Mouse (Mus musculus) myocyte (in vitro differentiated cells): Measurements from ENCODE around the gene Cdh5. TPM values are rescaled to one million over a fixed set of nuclear protein-coding genes. Genes with fewer than 3 reads are reported as not detected.

ENCODE experiments used
- H3K27me3 ChIP-seq: one replicate; pipeline ENCODE4 v1.6.1; 2011; ENCODE audit not compliant: control insufficient read depth, insufficient read depth, insufficient read length
- H3K36me3 ChIP-seq: one replicate; pipeline ENCODE4 v1.6.1; 2011; ENCODE audit not compliant: control insufficient read depth, insufficient read depth
- H3K4me2 ChIP-seq: one replicate; pipeline ENCODE4 v1.6.1; 2011; ENCODE audit warnings: low read depth, control low read depth
- H3K4me3 ChIP-seq: one replicate; pipeline ENCODE4 v1.5.1; 2011; ENCODE audit warnings: mild to moderate bottlenecking, control low read depth, moderate library complexity
- H3K79me2 ChIP-seq: one replicate; pipeline ENCODE4 v1.6.1; 2011; ENCODE audit not compliant: control insufficient read depth, insufficient read depth
- H3ac ChIP-seq: one replicate; pipeline ENCODE4 v1.6.1; 2011; ENCODE audit not compliant: control insufficient read depth, insufficient read length
- MYOD1 ChIP-seq, 3 experiments: IDR thresholded peaks; one replicate each; pipeline ENCODE4 v1.6.1; 2011; ENCODE audit warnings: control low read depth in 2 of 3, low read depth in 2 of 3, mild to moderate bottlenecking in 2 of 3, moderate library complexity in 1 of 3; ENCODE audit not compliant: insufficient read length in 2 of 3, control insufficient read depth in 1 of 3
- MYOG ChIP-seq, 3 experiments: IDR thresholded peaks; one replicate each; pipeline ENCODE4 v1.6.1; 2011; ENCODE audit warnings: control low read depth in 2 of 3, low read depth in 2 of 3, mild to moderate bottlenecking in 2 of 3; ENCODE audit not compliant: insufficient read length in 2 of 3, control insufficient read depth in 1 of 3, insufficient read depth in 1 of 3
- REST ChIP-seq: IDR thresholded peaks from one replicate; pipeline ENCODE4 v1.6.1; 2011; ENCODE audit warnings: mild to moderate bottlenecking, control low read depth, moderate library complexity; ENCODE audit not compliant: insufficient read depth, insufficient read length
- SRF ChIP-seq: IDR thresholded peaks from one replicate; pipeline ENCODE4 v1.6.1; 2011; ENCODE audit warnings: low read depth; ENCODE audit not compliant: control insufficient read depth, insufficient read length
- TCF3 ChIP-seq: IDR thresholded peaks from one replicate; pipeline ENCODE4 v1.6.1; 2011; ENCODE audit warnings: low read depth, control low read depth; ENCODE audit not compliant: insufficient read length
- polyA plus RNA-seq: library from polyadenylated mRNA; unstranded; fragments of >200 nt; fragmentation: generic; extraction: Trizol; gene quantifications from one replicate; pipeline ENCODE4 v1.2.1, GENCODE M21; 2012; ENCODE audit warnings: missing spikeins

The Cdh5 gene
- polyA plus RNA-seq, 1 experiment = 0.11 TPM

DNA sequence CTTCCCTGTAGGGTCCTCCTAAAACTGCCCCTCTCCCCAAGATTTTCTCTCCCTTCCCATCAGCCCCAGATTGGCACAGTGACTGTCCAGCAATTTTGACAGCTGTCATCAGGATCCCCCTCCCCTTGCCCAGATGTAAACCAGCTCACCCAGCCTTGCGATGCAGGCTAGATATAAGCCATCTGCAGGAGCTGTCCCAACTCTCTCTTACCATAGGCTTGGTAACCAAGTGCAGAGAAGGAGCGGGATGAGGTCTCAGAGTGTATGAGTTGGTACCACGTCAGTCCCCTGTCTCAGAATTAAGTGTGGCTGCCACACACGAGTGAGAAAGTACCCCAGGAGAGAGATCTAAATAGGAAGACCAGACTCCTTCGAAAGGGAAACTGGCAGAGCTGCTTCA is 87.0 kb downstream of the Cdh5 start:
- no peak overlapping the region for H3K4me2 ChIP-seq
- H3K27me3 ChIP-seq = no peaks in the 10 kb centered on the region
- no peak overlapping the region for H3K4me3 ChIP-seq
- no peaks in the 10 kb centered on the region for H3K36me3 ChIP-seq
- H3K79me2 ChIP-seq = no peaks in the 10 kb centered on the region
- TF ChIP-seq SRF (no peak), REST (no peak), MYOD1 (IDR thresholded peaks at IDR 0.05; ENCODE audit: control insufficient read depth in 1 of 3, insufficient read length in 2 of 3, low read depth in 2 of 3) (no peak)
- H3ac ChIP-seq = no peak overlapping the region

DNA sequence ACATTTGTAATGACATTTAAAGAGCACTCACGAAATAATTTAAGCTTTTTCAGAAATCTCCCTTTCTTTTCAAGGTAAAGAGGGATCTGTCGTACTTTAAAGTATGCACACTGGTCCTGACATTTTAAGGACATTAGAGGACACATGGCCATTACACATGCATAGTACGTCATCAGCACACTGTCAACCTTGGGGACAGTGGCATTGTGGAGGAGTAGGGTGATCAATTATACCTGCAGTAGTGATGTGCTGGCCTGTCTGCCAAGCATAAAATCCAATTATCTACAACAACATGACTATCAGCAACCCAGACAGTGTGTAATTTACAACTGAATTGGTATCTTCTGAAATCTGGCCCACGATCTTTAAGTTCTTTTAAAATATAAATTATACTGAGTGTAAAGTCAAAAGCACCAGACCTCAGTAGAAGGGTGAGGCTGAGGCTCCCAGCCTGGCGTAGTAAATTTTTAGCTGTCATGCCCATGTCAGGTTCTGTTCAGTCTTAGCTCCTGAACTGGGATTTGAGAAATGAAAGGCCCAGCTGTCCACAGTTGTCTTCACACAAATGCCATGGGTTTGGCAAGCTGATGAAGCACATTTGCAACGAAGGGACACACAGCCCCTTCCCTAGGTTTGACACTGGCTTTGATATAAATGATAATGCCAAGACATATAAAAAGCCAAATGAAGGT is 89.5 kb downstream of the Cdh5 start:
- Histone ChIP-seq H3K36me3 (no peaks in the 10 kb centered on the region), H3K4me3 (no peak overlapping the region), H3K4me2 (peak overlapping the region; percentile 65), H3K79me2 (no peaks in the 10 kb centered on the region), H3ac (no peak overlapping the region), H3K27me3 (no peaks in the 10 kb centered on the region)
- no peak for TF ChIP-seq TCF3
- TF ChIP-seq MYOG (IDR thresholded peaks at IDR 0.05; ENCODE audit: control insufficient read depth in 1 of 3, insufficient read depth in 1 of 3, insufficient read length in 2 of 3, low read depth in 2 of 3) = peak in 1 of 3 experiments; percentile 7
- peak in 1 of 3 experiments; percentile 46 for TF ChIP-seq MYOD1 (IDR thresholded peaks at IDR 0.05; ENCODE audit: control insufficient read depth in 1 of 3, insufficient read length in 2 of 3, low read depth in 2 of 3)

GRCm38 (mm10) chr8:104191496-104191895 is 90.1 kb downstream of the Cdh5 start:
- Histone ChIP-seq H3ac (no peak overlapping the region), H3K27me3 (no peaks in the 10 kb centered on the region), H3K36me3 (no peaks in the 10 kb centered on the region), H3K4me2 (peak overlapping the region; percentile 65), H3K4me3 (no peak overlapping the region), H3K79me2 (no peaks in the 10 kb centered on the region)
- TF ChIP-seq MYOD1 (IDR thresholded peaks at IDR 0.05; ENCODE audit: control insufficient read depth in 1 of 3, insufficient read length in 2 of 3, low read depth in 2 of 3) (peak in 1 of 3 experiments; percentile 36), MYOG (IDR thresholded peaks at IDR 0.05; ENCODE audit: control insufficient read depth in 1 of 3, insufficient read depth in 1 of 3, insufficient read length in 2 of 3, low read depth in 2 of 3) (no peak)

Other genes starting within 250 kb of the Cdh5 start
- gene Bean1, start 68.8 kb downstream of the Cdh5 start, polyA plus RNA-seq = 0.34 TPM
- 10.3 TPM for gene Tk2, start 146.9 kb downstream of the Cdh5 start, polyA plus RNA-seq
- gene Cklf, start 149.2 kb downstream of the Cdh5 start, polyA plus RNA-seq = 12.2 TPM
- gene Cmtm2a, start 191.6 kb downstream of the Cdh5 start, polyA plus RNA-seq = not detected
- gene Gm45711, start 208.5 kb downstream of the Cdh5 start, polyA plus RNA-seq = not detected
- gene Cmtm1, start 208.5 kb downstream of the Cdh5 start, polyA plus RNA-seq = not detected
- not detected for gene Gm11020, start 219.9 kb downstream of the Cdh5 start, polyA plus RNA-seq
- gene Cmtm2b, start 220.6 kb downstream of the Cdh5 start, polyA plus RNA-seq = not detected
- gene Cmtm3, start 237.8 kb downstream of the Cdh5 start, polyA plus RNA-seq = 28.6 TPM